ENCODE assay signal across 8 mouse cellular contexts in genomic region chr10:128457676-128458075, GRCm38 (mm10). TPM values are rescaled to one million over a fixed set of nuclear protein-coding genes. Genes with fewer than 3 reads are reported as not detected.
DNase-seq lines count a peak whose midpoint lies in the region; ATAC-seq and TF ChIP-seq lines count a peak whose summit lies in the region.

No protein-coding gene starts in this region.

- H3K4me1 ChIP-seq in heart, embryonic 13.5 days = peaks cover 16% of the 10 kb centered on the region
- H3K4me1 ChIP-seq in lung, embryonic 14.5 days (ENCODE audit: insufficient read depth) = 0 out of 2 replicates have a peak, but pooled peaks cover 8% of the 10 kb centered on the region
- H3K4me1 ChIP-seq in liver, embryonic 13.5 days (replicated peaks) = peaks cover 46% of the 10 kb centered on the region

- H3K4me3 ChIP-seq in heart, embryonic 13.5 days = no peak overlapping the region
- H3K4me3 ChIP-seq in lung, embryonic 14.5 days (ENCODE audit: low read depth, low read length) = no peak overlapping the region; the same call in 1 of the 2 replicates
- peak overlapping the region; percentile 96 for H3K4me3 ChIP-seq in liver, embryonic 13.5 days (replicated peaks)

- ATAC-seq in heart, embryonic 13.5 days (ENCODE audit: extremely low read depth, insufficient number of reproducible peaks, low FRiP score, low TSS enrichment) = no peak
- ATAC-seq in lung, embryonic 14.5 days (ENCODE audit: insufficient read depth) = no peak
- ATAC-seq in liver, embryonic 13.5 days (ENCODE audit: low read depth) = no peak

- intact Hi-C loops in heart, postnatal 36 days (cut with DNase I) = loop anchor here (1.0 to 2.0 kb wide), 2 partner anchors 33 to 120 kb away; partner anchors contain the start of gene Cs

- WGBS in heart, embryonic 13.5 days = 84% methylated on average over 6 of the region's 6 CpGs
- 79% methylated on average over 6 of the region's 6 CpGs for WGBS in lung, embryonic 14.5 days
- WGBS in liver, embryonic 13.5 days (ENCODE audit: insufficient replicate concordance) = 83% methylated on average over 6 of the region's 6 CpGs

- H3K36me3 ChIP-seq in heart, embryonic 13.5 days = peaks cover 19% of the 10 kb centered on the region
- peaks cover 11% of the 10 kb centered on the region for H3K36me3 ChIP-seq in lung, embryonic 14.5 days (ENCODE audit: insufficient read depth)
- peaks cover 19% of the 10 kb centered on the region for H3K36me3 ChIP-seq in liver, embryonic 13.5 days

- H3K9me3 ChIP-seq in heart, embryonic 13.5 days = no peaks in the 10 kb centered on the region
- H3K9me3 ChIP-seq in lung, embryonic 14.5 days (ENCODE audit: low read depth, low read length) = no peaks in the 10 kb centered on the region
- no peaks in the 10 kb centered on the region for H3K9me3 ChIP-seq in liver, embryonic 13.5 days (replicated peaks)

- DNase-seq in heart, postnatal 36 days = no peak
- no peak for DNase-seq in lung, embryonic 14.5 days
- DNase-seq in lung, postnatal 36 days = no peak
- peak; percentile 27 to 48 for DNase-seq in kidney, adult 8-10 months
- no peak for DNase-seq in liver, embryonic 13.5 days
- DNase-seq in right cerebral cortex, postnatal 36 days (ENCODE audit: low spot score in 2 of 2) = no peak
- DNase-seq in spleen, adult 18-20 months = no peak

- no peak for TF ChIP-seq CTCF in lung, embryonic 14.5 days (IDR thresholded peaks at IDR 0.05; ENCODE audit: low read depth)

- peaks cover 4% of the 10 kb centered on the region; the same call in 1 of the 2 replicates for H3K27me3 ChIP-seq in heart, embryonic 13.5 days (replicated peaks)
- H3K27me3 ChIP-seq in lung, embryonic 14.5 days (ENCODE audit: insufficient read depth, low read length) = no peaks in the 10 kb centered on the region
- H3K27me3 ChIP-seq in liver, embryonic 13.5 days = no peaks in the 10 kb centered on the region

- no peak overlapping the region for H3K27ac ChIP-seq in heart, embryonic 13.5 days (replicated peaks)
- H3K27ac ChIP-seq in lung, embryonic 14.5 days (ENCODE audit: low read depth) = peak overlapping the region; percentile 7; the same call in 1 of the 2 replicates
- peak overlapping the region; percentile 95; the same call in 1 of the 2 replicates for H3K27ac ChIP-seq in liver, embryonic 13.5 days

- H3K9ac ChIP-seq in heart, embryonic 13.5 days = no peak overlapping the region
- H3K9ac ChIP-seq in lung, embryonic 14.5 days = no peak overlapping the region
- H3K9ac ChIP-seq in liver, embryonic 13.5 days = no peak overlapping the region

- H3K4me2 ChIP-seq in heart, embryonic 13.5 days = peak overlapping the region; percentile 81
- H3K4me2 ChIP-seq in lung, embryonic 14.5 days = no peak overlapping the region; the same call in 1 of the 2 replicates
- H3K4me2 ChIP-seq in liver, embryonic 13.5 days = peak overlapping the region; percentile 92

RNA-seq across cellular contexts. Expression of gene Smarcc2, which starts 1.4 kb away (rescaled TPM):
- 55.2 and 57.1 TPM in 2 replicates for polyA plus RNA-seq in heart, embryonic 13.5 days (2015; fragmentation: Nextera tagmentation; extraction: Ambion mirVana)
- total RNA-seq in heart, postnatal 36 days (2021) = 10 to 100 TPM; 79.8 to 82.7 TPM
- polyA plus RNA-seq in lung, embryonic 14.5 days (2014; fragmentation: Nextera tagmentation; extraction: Ambion mirVana) = 81.1 and 89.6 TPM in 2 replicates
- polyA plus RNA-seq in liver, embryonic 13.5 days (2015; fragmentation: Nextera tagmentation; extraction: Ambion mirVana) = 18.5 and 30.1 TPM in 2 replicates

RNA-seq across cellular contexts. Expression of gene Myl6, which starts 36.3 kb away (rescaled TPM):
- 1,202 and 1,344 TPM in 2 replicates for polyA plus RNA-seq in heart, embryonic 13.5 days (2015; fragmentation: Nextera tagmentation; extraction: Ambion mirVana)
- 100 to 1,000 TPM; 267 to 286 TPM for total RNA-seq in heart, postnatal 36 days (2021)
- 1,221 and 1,238 TPM in 2 replicates for polyA plus RNA-seq in lung, embryonic 14.5 days (2014; fragmentation: Nextera tagmentation; extraction: Ambion mirVana)
- 498 and 524 TPM in 2 replicates for polyA plus RNA-seq in liver, embryonic 13.5 days (2015; fragmentation: Nextera tagmentation; extraction: Ambion mirVana)

RNA-seq across cellular contexts. Expression of gene Myl6b, which starts 40.8 kb away (rescaled TPM):
- polyA plus RNA-seq in heart, embryonic 13.5 days (2015; fragmentation: Nextera tagmentation; extraction: Ambion mirVana) = 3.2 and 4.5 TPM in 2 replicates
- total RNA-seq in heart, postnatal 36 days (2021) = 1 to 10 TPM; 2.8 to 3.2 TPM
- polyA plus RNA-seq in lung, embryonic 14.5 days (2014; fragmentation: Nextera tagmentation; extraction: Ambion mirVana) = 3.0 and 4.4 TPM in 2 replicates
- polyA plus RNA-seq in liver, embryonic 13.5 days (2015; fragmentation: Nextera tagmentation; extraction: Ambion mirVana) = 1.2 and 1.3 TPM in 2 replicates

RNA-seq across cellular contexts. Expression of gene Rnf41, which starts 46.2 kb away (rescaled TPM):
- polyA plus RNA-seq in heart, embryonic 13.5 days (2015; fragmentation: Nextera tagmentation; extraction: Ambion mirVana) = 26.8 and 27.0 TPM in 2 replicates
- total RNA-seq in heart, postnatal 36 days (2021) = 10 to 100 TPM; 16.3 to 18.3 TPM
- 32.8 and 33.5 TPM in 2 replicates for polyA plus RNA-seq in lung, embryonic 14.5 days (2014; fragmentation: Nextera tagmentation; extraction: Ambion mirVana)
- polyA plus RNA-seq in liver, embryonic 13.5 days (2015; fragmentation: Nextera tagmentation; extraction: Ambion mirVana) = 9.0 and 10.7 TPM in 2 replicates

RNA-seq across cellular contexts. Expression of gene Nabp2, which starts 46.4 kb away (rescaled TPM):
- 58.0 and 63.9 TPM in 2 replicates for polyA plus RNA-seq in heart, embryonic 13.5 days (2015; fragmentation: Nextera tagmentation; extraction: Ambion mirVana)
- 10 to 100 TPM; 44.6 to 49.6 TPM for total RNA-seq in heart, postnatal 36 days (2021)
- polyA plus RNA-seq in lung, embryonic 14.5 days (2014; fragmentation: Nextera tagmentation; extraction: Ambion mirVana) = 77.1 and 83.1 TPM in 2 replicates
- 57.3 and 64.4 TPM in 2 replicates for polyA plus RNA-seq in liver, embryonic 13.5 days (2015; fragmentation: Nextera tagmentation; extraction: Ambion mirVana)

Comparison
In these comparisons a context has a peak if more than half of its experiments do, and no peak if none do; other contexts are left out.
1. DNase-seq: peak in kidney, adult 8-10 months (2 of 2); none in heart, postnatal 36 days (0 of 2), lung, embryonic 14.5 days (single experiment), lung, postnatal 36 days (single experiment), liver, embryonic 13.5 days (single experiment), right cerebral cortex, postnatal 36 days (0 of 2) and spleen, adult 18-20 months (0 of 2).